Mouse (Mus musculus): ENCODE results near the gene Tmem144. TPM values are rescaled to one million over a fixed set of nuclear protein-coding genes. Genes with fewer than 3 reads are reported as not detected.

Gene Tmem144
- polyA plus RNA-seq, 1 experiment = 6.6 TPM

DNA sequence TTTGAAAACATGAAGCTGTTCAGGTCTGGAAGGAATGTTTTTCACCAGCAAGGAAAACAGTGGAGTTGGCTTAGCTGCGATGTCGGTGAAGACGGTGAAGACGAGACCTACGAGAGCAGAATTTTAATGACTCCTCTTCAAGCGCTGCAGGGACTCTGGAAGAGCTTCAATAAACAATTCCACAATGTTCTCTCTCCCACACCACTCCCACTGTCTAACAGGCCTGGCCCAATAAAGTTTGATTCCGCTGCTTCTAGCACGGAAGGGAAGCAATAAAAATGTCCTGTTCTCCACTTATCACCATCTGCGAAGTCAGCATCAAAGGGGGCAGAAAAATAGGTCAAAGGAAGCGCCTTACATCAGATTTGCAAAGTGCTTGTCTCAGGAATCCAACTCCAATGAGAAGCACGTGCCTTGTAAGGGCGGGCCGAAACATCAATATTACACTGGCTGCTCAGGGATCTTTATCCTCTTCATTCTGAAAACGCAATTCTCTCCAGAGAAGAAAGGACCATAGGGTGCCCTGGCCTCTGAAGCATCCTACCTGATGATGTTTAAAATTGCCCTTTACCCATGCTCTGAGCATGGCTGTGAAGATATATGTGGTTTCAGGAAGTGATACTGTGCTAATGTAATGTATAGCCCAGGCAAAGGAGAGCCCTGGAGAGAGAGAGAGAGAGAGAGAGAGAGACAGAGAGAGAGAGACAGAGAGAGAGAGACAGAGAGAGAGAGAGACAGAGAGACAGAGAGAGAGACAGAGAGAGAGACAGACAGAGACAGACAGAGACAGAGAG, 34.2 kb downstream of the Tmem144 start:
- Histone ChIP-seq H3K27ac (ENCODE audit: insufficient read depth, low read length) (peak overlapping the region; percentile 45; the same call in 1 of the 2 replicates), H3K27me3 (ENCODE audit: control insufficient read depth, insufficient read depth, low read length) (no peaks in the 10 kb centered on the region), H3K4me3 (replicated peaks; ENCODE audit: insufficient read depth, low read depth, low read length) (no peak overlapping the region), H3K4me1 (ENCODE audit: control insufficient read depth, insufficient read depth, low read length) (no peaks in the 10 kb centered on the region; the same call in 1 of the 2 replicates)
- 38% methylated on average over 14 of the region's 14 CpGs for WGBS
- no peak for TF ChIP-seq POLR2A (IDR thresholded peaks at IDR 0.05; ENCODE audit: borderline replicate concordance, insufficient read depth, low read length)
- TF ChIP-seq CTCF (IDR thresholded peaks at IDR 0.05; ENCODE audit: borderline replicate concordance, insufficient read depth, low read depth, low read length) = no peak
- DNase-seq = no peak

DNA sequence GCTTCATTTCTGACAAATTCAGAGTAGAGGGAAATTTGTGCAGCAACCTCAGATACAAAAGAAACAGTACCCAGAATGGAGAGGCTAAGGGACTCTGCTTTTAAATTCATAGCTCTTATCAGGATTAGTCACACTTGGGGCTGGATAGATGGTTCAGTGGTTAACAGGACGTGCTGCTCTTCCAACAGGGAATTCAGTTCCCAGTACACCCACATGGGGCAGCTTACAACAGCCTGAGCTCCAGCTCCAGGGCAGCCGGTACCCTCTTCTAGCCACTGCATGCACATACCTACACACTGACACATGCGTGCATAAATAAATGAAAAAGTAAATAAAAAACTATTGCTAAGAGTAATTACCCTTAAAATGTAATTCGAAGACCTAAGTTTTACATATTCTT, 36.3 kb downstream of the Tmem144 start:
- Histone ChIP-seq H3K27me3 (ENCODE audit: control insufficient read depth, insufficient read depth, low read length) (no peaks in the 10 kb centered on the region), H3K4me1 (ENCODE audit: control insufficient read depth, insufficient read depth, low read length) (no peaks in the 10 kb centered on the region; the same call in 1 of the 2 replicates), H3K4me3 (replicated peaks; ENCODE audit: insufficient read depth, low read depth, low read length) (no peak overlapping the region), H3K27ac (ENCODE audit: insufficient read depth, low read length) (no peak overlapping the region)
- WGBS = 71% methylated on average over 4 of the region's 4 CpGs
- DNase-seq = no peak
- TF ChIP-seq POLR2A (IDR thresholded peaks at IDR 0.05; ENCODE audit: borderline replicate concordance, insufficient read depth, low read length) = no peak
- no peak for TF ChIP-seq CTCF (IDR thresholded peaks at IDR 0.05; ENCODE audit: borderline replicate concordance, insufficient read depth, low read depth, low read length)

- H3K4me3 ChIP-seq (replicated peaks; ENCODE audit: insufficient read depth, low read depth, low read length) = peak overlapping the region; percentile 7
- TF ChIP-seq CTCF (IDR thresholded peaks at IDR 0.05; ENCODE audit: borderline replicate concordance, insufficient read depth, low read depth, low read length) (peak; percentile 87), POLR2A (IDR thresholded peaks at IDR 0.05; ENCODE audit: borderline replicate concordance, insufficient read depth, low read length) (no peak)
- 28% methylated on average over 19 of the region's 19 CpGs for WGBS
- peak; percentile 77 to 87 for DNase-seq
- H3K27ac ChIP-seq (ENCODE audit: insufficient read depth, low read length) = no peak overlapping the region
- no peaks in the 10 kb centered on the region; the same call in 1 of the 2 replicates for H3K4me1 ChIP-seq (ENCODE audit: control insufficient read depth, insufficient read depth, low read length)
- H3K27me3 ChIP-seq (ENCODE audit: control insufficient read depth, insufficient read depth, low read length) = no peaks in the 10 kb centered on the region
Measured at GRCm38 (mm10) chr3:79813814-79814490, 38.6 kb downstream of the Tmem144 start.

- H3K27me3 ChIP-seq (ENCODE audit: control insufficient read depth, insufficient read depth, low read length) = no peaks in the 10 kb centered on the region
- H3K4me1 ChIP-seq (ENCODE audit: control insufficient read depth, insufficient read depth, low read length) = no peaks in the 10 kb centered on the region
- DNase-seq = no peak
- WGBS = 98% methylated on average over 2 of the region's 2 CpGs
- no peak overlapping the region for H3K4me3 ChIP-seq (replicated peaks; ENCODE audit: insufficient read depth, low read depth, low read length)
- H3K27ac ChIP-seq (ENCODE audit: insufficient read depth, low read length) = no peak overlapping the region
- no peak for TF ChIP-seq POLR2A (IDR thresholded peaks at IDR 0.05; ENCODE audit: borderline replicate concordance, insufficient read depth, low read length)
- no peak for TF ChIP-seq CTCF (IDR thresholded peaks at IDR 0.05; ENCODE audit: borderline replicate concordance, insufficient read depth, low read depth, low read length)
Measured at GRCm38 (mm10) chr3:79812042-79812441, 40.5 kb downstream of the Tmem144 start.

DNA sequence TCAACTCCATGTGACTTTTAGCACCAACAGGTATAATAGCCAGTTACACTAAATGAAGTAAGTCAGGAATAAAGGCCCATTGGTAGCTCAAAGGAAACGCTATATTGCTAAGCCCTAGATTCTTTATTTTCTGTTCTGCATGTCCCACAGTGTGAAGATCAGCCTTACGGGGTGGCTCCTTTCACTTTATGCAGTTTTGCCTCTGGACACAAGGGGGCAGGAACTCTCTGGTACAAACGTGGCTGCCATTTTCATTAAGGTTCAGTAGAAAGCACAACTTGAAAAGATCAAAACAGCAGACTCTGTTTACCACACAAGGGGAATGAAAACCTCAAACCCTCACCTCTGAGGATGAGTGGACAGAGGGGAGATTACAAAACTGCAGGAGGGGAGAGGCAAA, 40.9 kb downstream of the Tmem144 start:
- no peaks in the 10 kb centered on the region for H3K27me3 ChIP-seq (ENCODE audit: control insufficient read depth, insufficient read depth, low read length)
- no peak overlapping the region for H3K27ac ChIP-seq (ENCODE audit: insufficient read depth, low read length)
- no peak overlapping the region for H3K4me3 ChIP-seq (replicated peaks; ENCODE audit: insufficient read depth, low read depth, low read length)
- no peak for TF ChIP-seq POLR2A (IDR thresholded peaks at IDR 0.05; ENCODE audit: borderline replicate concordance, insufficient read depth, low read length)
- TF ChIP-seq CTCF (IDR thresholded peaks at IDR 0.05; ENCODE audit: borderline replicate concordance, insufficient read depth, low read depth, low read length) = peak; percentile 23; the same call in 1 of the 2 replicates
- no peak for DNase-seq
- WGBS = 49% methylated on average over 3 of the region's 3 CpGs
- no peaks in the 10 kb centered on the region for H3K4me1 ChIP-seq (ENCODE audit: control insufficient read depth, insufficient read depth, low read length)

DNA sequence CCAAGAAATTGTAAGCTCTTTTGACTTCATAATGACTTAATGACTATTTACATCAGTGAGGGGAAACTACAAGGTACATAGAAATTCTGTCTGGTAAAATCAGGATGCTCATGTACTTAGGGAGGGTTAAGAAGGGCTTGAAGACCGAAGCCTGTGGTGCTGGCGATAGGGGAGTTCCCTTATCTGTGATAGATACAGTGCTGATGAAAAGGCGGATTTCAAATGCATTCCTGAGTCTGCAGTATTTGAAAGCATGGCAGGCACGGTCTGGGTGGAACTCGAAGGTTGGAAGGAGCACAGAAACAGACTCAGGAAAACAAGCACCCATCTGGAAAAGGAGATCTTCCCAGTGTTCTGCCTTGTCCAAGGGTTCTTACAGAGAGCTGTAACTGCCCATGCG, 42.0 kb downstream of the Tmem144 start:
- Histone ChIP-seq H3K27me3 (ENCODE audit: control insufficient read depth, insufficient read depth, low read length) (no peaks in the 10 kb centered on the region), H3K4me1 (ENCODE audit: control insufficient read depth, insufficient read depth, low read length) (no peaks in the 10 kb centered on the region), H3K4me3 (replicated peaks; ENCODE audit: insufficient read depth, low read depth, low read length) (no peak overlapping the region), H3K27ac (ENCODE audit: insufficient read depth, low read length) (no peak overlapping the region)
- 80% methylated on average over 6 of the region's 6 CpGs for WGBS
- TF ChIP-seq CTCF (IDR thresholded peaks at IDR 0.05; ENCODE audit: borderline replicate concordance, insufficient read depth, low read depth, low read length) = no peak
- TF ChIP-seq POLR2A (IDR thresholded peaks at IDR 0.05; ENCODE audit: borderline replicate concordance, insufficient read depth, low read length) = no peak
- no peak for DNase-seq

DNA sequence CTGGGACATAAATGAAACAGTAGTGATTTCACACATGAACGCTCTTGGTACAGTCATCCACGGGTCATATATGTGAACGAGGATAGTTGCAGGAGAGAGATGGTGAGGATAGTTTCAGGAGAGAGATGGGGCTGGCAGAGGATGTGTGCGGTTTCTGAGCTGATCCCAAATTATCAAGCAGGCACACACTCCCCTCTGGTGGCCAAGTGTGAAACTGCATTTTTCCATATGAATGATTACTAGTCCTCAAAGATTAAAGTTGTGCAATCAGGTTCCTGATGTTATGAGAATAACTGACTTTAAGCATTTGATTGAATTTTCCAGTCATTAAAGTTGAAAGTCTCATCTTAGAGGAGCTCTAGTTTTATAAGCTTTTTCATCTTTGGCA, 43.4 kb downstream of the Tmem144 start:
- no peaks in the 10 kb centered on the region for H3K4me1 ChIP-seq (ENCODE audit: control insufficient read depth, insufficient read depth, low read length)
- TF ChIP-seq CTCF (IDR thresholded peaks at IDR 0.05; ENCODE audit: borderline replicate concordance, insufficient read depth, low read depth, low read length) (peak; percentile 91), POLR2A (IDR thresholded peaks at IDR 0.05; ENCODE audit: borderline replicate concordance, insufficient read depth, low read length) (no peak)
- H3K4me3 ChIP-seq (replicated peaks; ENCODE audit: insufficient read depth, low read depth, low read length) = no peak overlapping the region
- no peaks in the 10 kb centered on the region for H3K27me3 ChIP-seq (ENCODE audit: control insufficient read depth, insufficient read depth, low read length)
- H3K27ac ChIP-seq (ENCODE audit: insufficient read depth, low read length) = no peak overlapping the region
- WGBS = 8% methylated on average over 4 of the region's 4 CpGs
- DNase-seq = peak; percentile 42 to 60

Measured in cerebellum, adult 2 months (tissue).